Comparison of ENCODE assay signal across 8 mouse cellular contexts in genomic region chr7:19271238-19272172, GRCm38 (mm10). TPM values are rescaled to one million over a fixed set of nuclear protein-coding genes. Genes with fewer than 3 reads are reported as not detected.
DNase-seq lines count a peak whose midpoint lies in the region; ATAC-seq and TF ChIP-seq lines count a peak whose summit lies in the region.

Vasp (minus strand) TSS chr7:19271817.

- peak within 1 kb of the TSS; percentile 75 to 95 (median 94) for H3K4me3 ChIP-seq in CH12.LX (replicated peaks in 1 of 3; ENCODE audit: low read depth in 2 of 3, low read length in 2 of 3, poor library complexity in 1 of 3)
- H3K4me3 ChIP-seq in forebrain, embryonic 10.5 days = peak within 1 kb of the TSS; percentile 99
- peak within 1 kb of the TSS; percentile 90 to 99 for H3K4me3 ChIP-seq in heart, embryonic 14.5 days (ENCODE audit: control insufficient read depth in 1 of 2, insufficient read depth in 1 of 2, low read depth in 1 of 2, low read length in 2 of 2)
- peak within 1 kb of the TSS; percentile 95 for H3K4me3 ChIP-seq in liver, embryonic 13.5 days (replicated peaks)
- peak within 1 kb of the TSS; percentile 100 for H3K4me3 ChIP-seq in stomach, embryonic 15.5 days (replicated peaks)

- H3K9me3 ChIP-seq in CH12.LX (replicated peaks; ENCODE audit: low read length) = peaks cover 2% of the 10 kb centered on the region
- H3K9me3 ChIP-seq in forebrain, embryonic 10.5 days = no peaks in the 10 kb centered on the region
- no peaks in the 10 kb centered on the region for H3K9me3 ChIP-seq in heart, embryonic 14.5 days (ENCODE audit: control insufficient read depth, low read length)
- H3K9me3 ChIP-seq in liver, embryonic 13.5 days (replicated peaks) = no peaks in the 10 kb centered on the region
- H3K9me3 ChIP-seq in stomach, embryonic 15.5 days = no peaks in the 10 kb centered on the region

- H3K4me2 ChIP-seq in CH12.LX (ENCODE audit: insufficient read depth, low read depth, poor library complexity, severe bottlenecking) = peak within 1 kb of the TSS; percentile 69
- H3K4me2 ChIP-seq in heart, embryonic 14.5 days (ENCODE audit: low read length) = peak within 1 kb of the TSS; percentile 91
- H3K4me2 ChIP-seq in liver, embryonic 13.5 days = peak within 1 kb of the TSS; percentile 100
- H3K4me2 ChIP-seq in stomach, embryonic 15.5 days = peak within 1 kb of the TSS; percentile 93

- peak; percentile 60 for ATAC-seq in heart, embryonic 14.5 days (ENCODE audit: insufficient number of reproducible peaks, insufficient read depth, low FRiP score, low read depth)
- peak; percentile 78 for ATAC-seq in liver, embryonic 13.5 days (ENCODE audit: low read depth)
- peak; percentile 75 for ATAC-seq in stomach, embryonic 15.5 days (ENCODE audit: insufficient read depth, low FRiP score, low read depth)

- no peaks in the 10 kb centered on the region for H3K27me3 ChIP-seq in CH12.LX (replicated peaks)
- no peaks in the 10 kb centered on the region for H3K27me3 ChIP-seq in forebrain, embryonic 10.5 days (ENCODE audit: poor library complexity, severe bottlenecking)
- H3K27me3 ChIP-seq in heart, embryonic 14.5 days (ENCODE audit: control insufficient read depth, insufficient read depth, low read length) = no peaks in the 10 kb centered on the region
- H3K27me3 ChIP-seq in liver, embryonic 13.5 days = peaks cover under 1% of the 10 kb centered on the region; the same call in 1 of the 2 replicates
- no peaks in the 10 kb centered on the region for H3K27me3 ChIP-seq in stomach, embryonic 15.5 days (replicated peaks)

- no peak for TF ChIP-seq RAD21 in CH12.LX (IDR thresholded peaks at IDR 0.05; ENCODE audit: low read depth, low read length)

- in situ Hi-C loops in CH12.LX (cut with MboI; ENCODE audit: low pct_ligation_motif_present, low pct_unique_long_range_greater_than_20kb, low sequenced_read_pairs) = loop anchor here (5.0 kb wide), 1 partner anchor 39 kb away; no protein-coding TSS in a partner anchor

- TF ChIP-seq POLR2A in CH12.LX (IDR thresholded peaks at IDR 0.05; ENCODE audit: low read depth, low read length) = peak; percentile 84

- peaks cover 7 to 9% of the 10 kb centered on the region in 2 experiments for H3K36me3 ChIP-seq in CH12.LX (replicated peaks in 1 of 2; ENCODE audit: control insufficient read depth in 1 of 2, insufficient read depth in 1 of 2, low read length in 1 of 2)
- peaks cover 18% of the 10 kb centered on the region for H3K36me3 ChIP-seq in forebrain, embryonic 10.5 days (replicated peaks)
- peaks cover 14% of the 10 kb centered on the region for H3K36me3 ChIP-seq in heart, embryonic 14.5 days (ENCODE audit: control insufficient read depth, insufficient read depth, low read length)
- H3K36me3 ChIP-seq in liver, embryonic 13.5 days = peaks cover 7% of the 10 kb centered on the region
- H3K36me3 ChIP-seq in stomach, embryonic 15.5 days = no peaks in the 10 kb centered on the region

- TF ChIP-seq CTCF in CH12.LX (conservative IDR thresholded peaks at IDR 0.05 in 1 of 2, IDR thresholded peaks at IDR 0.05 in 1 of 2; ENCODE audit: low read depth in 2 of 2, low read length in 2 of 2) = no peak

- no peak; the same call in 1 of the 2 replicates for TF ChIP-seq EP300 in CH12.LX (IDR thresholded peaks at IDR 0.05; ENCODE audit: low read length)

- dilution Hi-C loops in CH12.LX (cut with MboI; ENCODE audit: extremely low pct_ligation_motif_present, extremely low pct_unique_long_range_greater_than_20kb, low sequenced_read_pairs) = no loop called here

- H3K9ac ChIP-seq in CH12.LX (ENCODE audit: insufficient read depth, low read depth) = peak within 1 kb of the TSS; percentile 91
- peak within 1 kb of the TSS; percentile 92 for H3K9ac ChIP-seq in heart, embryonic 14.5 days (ENCODE audit: low read length)
- peak within 1 kb of the TSS; percentile 94 for H3K9ac ChIP-seq in liver, embryonic 13.5 days
- H3K9ac ChIP-seq in stomach, embryonic 15.5 days = peak within 1 kb of the TSS; percentile 97

- H3K4me1 ChIP-seq in CH12.LX (ENCODE audit: control insufficient read depth in 1 of 2, insufficient read depth in 2 of 2) = peaks cover 11 to 39% of the 10 kb centered on the region in 2 experiments
- peaks cover 43% of the 10 kb centered on the region for H3K4me1 ChIP-seq in forebrain, embryonic 10.5 days
- peaks cover 14 to 28% of the 10 kb centered on the region in 2 experiments for H3K4me1 ChIP-seq in heart, embryonic 14.5 days (ENCODE audit: control insufficient read depth in 2 of 2, insufficient read depth in 2 of 2, low read length in 2 of 2)
- H3K4me1 ChIP-seq in liver, embryonic 13.5 days (replicated peaks) = peaks cover 62% of the 10 kb centered on the region
- H3K4me1 ChIP-seq in stomach, embryonic 15.5 days = peaks cover 22% of the 10 kb centered on the region

- peaks cover 40% of the 10 kb centered on the region for H3K79me2 ChIP-seq in CH12.LX (replicated peaks; ENCODE audit: control insufficient read depth, extremely low read depth, insufficient read depth, poor library complexity, severe bottlenecking)

- under 1% methylated on average over 62 of the region's 62 CpGs for WGBS in forebrain, embryonic 10.5 days
- WGBS in heart, embryonic 14.5 days = under 1% methylated on average over 61 of the region's 62 CpGs
- WGBS in liver, embryonic 13.5 days (ENCODE audit: insufficient replicate concordance) = under 1% methylated on average over 62 of the region's 62 CpGs
- under 1% methylated on average over 57 of the region's 62 CpGs for WGBS in stomach, embryonic 15.5 days

- H3K27ac ChIP-seq in CH12.LX (ENCODE audit: insufficient read depth, low read depth) = peak within 1 kb of the TSS; percentile 75
- H3K27ac ChIP-seq in forebrain, embryonic 10.5 days = peak within 1 kb of the TSS; percentile 94
- H3K27ac ChIP-seq in heart, embryonic 14.5 days (replicated peaks in 1 of 2; ENCODE audit: control insufficient read depth in 1 of 2, insufficient read depth in 1 of 2, low read depth in 2 of 2, low read length in 2 of 2) = peak within 1 kb of the TSS; percentile 95 to 96
- H3K27ac ChIP-seq in liver, embryonic 13.5 days = peak within 1 kb of the TSS; percentile 98
- H3K27ac ChIP-seq in stomach, embryonic 15.5 days = peak within 1 kb of the TSS; percentile 99

- DNase-seq in CH12.LX (ENCODE audit: extremely low read depth) = peak; percentile 90
- peak; percentile 86 for DNase-seq in c-Kit-positive CD71-negative TER-119-negative erythroid progenitor cells, embryonic 14.5 days (ENCODE audit: low read depth)
- DNase-seq in forebrain, embryonic 10.5 days (ENCODE audit: extremely low spot score, low spot score) = peak; percentile 83
- DNase-seq in kidney, postnatal 14 days = peak; percentile 91
- DNase-seq in liver, embryonic 13.5 days = peak; percentile 81
- peak; percentile 71 to 81 for DNase-seq in natural killer cell, adult 2 months (ENCODE audit: low spot score in 2 of 2)

TF ChIP-seq in CH12.LX, 34 proteins besides CTCF, POLR2A, EP300 and RAD21 (continues in another document):
- TF ChIP-seq SMC3 (IDR thresholded peaks at IDR 0.05; ENCODE audit: low read depth, low read length) = no peak
- TF ChIP-seq MAFK (IDR thresholded peaks at IDR 0.05; ENCODE audit: insufficient replicate concordance, low read length) = 0 out of 2 replicates have a peak, but pooled peaks have one; percentile 4
- peak; percentile 60 for TF ChIP-seq MEF2A (IDR thresholded peaks at IDR 0.05; ENCODE audit: borderline replicate concordance, low read depth, low read length)
- 0 out of 2 replicates have a peak, but pooled peaks have one; percentile 7 for TF ChIP-seq ETS1 (conservative IDR thresholded peaks at IDR 0.05; ENCODE audit: low read depth, low read length)
- TF ChIP-seq UBTF (IDR thresholded peaks at IDR 0.05; ENCODE audit: low read depth, low read length) = no peak
- peak; percentile 80 for TF ChIP-seq HCFC1 (IDR thresholded peaks at IDR 0.05; ENCODE audit: low read depth, low read length)
- no peak for TF ChIP-seq ZC3H11A (IDR thresholded peaks at IDR 0.05; ENCODE audit: low read depth, low read length)
- TF ChIP-seq ZNF384 (IDR thresholded peaks at IDR 0.05; ENCODE audit: low read depth, low read length) = no peak
- TF ChIP-seq USF1 (IDR thresholded peaks at IDR 0.05; ENCODE audit: low read depth, low read length) = no peak
- peak; percentile 26; the same call in 1 of the 2 replicates for TF ChIP-seq MXI1 (IDR thresholded peaks at IDR 0.05; ENCODE audit: low read depth, low read length)
- no peak for TF ChIP-seq POLR2AphosphoS2 (IDR thresholded peaks at IDR 0.05; ENCODE audit: low read depth, low read length)
- no peak for TF ChIP-seq E2F4 (IDR thresholded peaks at IDR 0.05; ENCODE audit: insufficient replicate concordance, low read depth, low read length)
- TF ChIP-seq ZMIZ1 (IDR thresholded peaks at IDR 0.05; ENCODE audit: low read depth, low read length) = peak; percentile 69
- TF ChIP-seq KAT2A (IDR thresholded peaks at IDR 0.05; ENCODE audit: insufficient replicate concordance, low read length) = 0 out of 2 replicates have a peak, but pooled peaks have one; percentile 51
- TF ChIP-seq MYC (IDR thresholded peaks at IDR 0.05; ENCODE audit: low read depth, low read length) = 0 out of 2 replicates have a peak, but pooled peaks have one; percentile 50
- TF ChIP-seq JUN (IDR thresholded peaks at IDR 0.05; ENCODE audit: insufficient read depth, low read depth, low read length) = no peak
- 0 out of 2 replicates have a peak, but pooled peaks have one; percentile 50 for TF ChIP-seq CHD1 (IDR thresholded peaks at IDR 0.05; ENCODE audit: low read depth, low read length)
- no peak for TF ChIP-seq USF2 (conservative IDR thresholded peaks at IDR 0.05; ENCODE audit: low read depth, low read length)
- TF ChIP-seq NELFE (IDR thresholded peaks at IDR 0.05; ENCODE audit: low read depth, low read length) = peak; percentile 84
- peak; percentile 33; the same call in 1 of the 2 replicates for TF ChIP-seq CHD2 (IDR thresholded peaks at IDR 0.05; ENCODE audit: low read length)
- TF ChIP-seq MAZ (IDR thresholded peaks at IDR 0.05; ENCODE audit: low read depth, low read length) = no peak; the same call in 1 of the 2 replicates
- peak; percentile 87 for TF ChIP-seq ELF1 (IDR thresholded peaks at IDR 0.05; ENCODE audit: low read depth, low read length)
- no peak for TF ChIP-seq PAX5 (IDR thresholded peaks at IDR 0.05; ENCODE audit: low read length)
- no peak for TF ChIP-seq JUND (conservative IDR thresholded peaks at IDR 0.05; ENCODE audit: low read depth, low read length)
- peak; percentile 90 for TF ChIP-seq SIN3A (IDR thresholded peaks at IDR 0.05; ENCODE audit: low read length)

RNA-seq across cellular contexts. Expression of gene Vasp, which starts in this region (rescaled TPM):
- 109 and 114 TPM in 2 replicates for total RNA-seq in CH12.LX (2012; rRNA removed)
- 122 and 125 TPM in 2 replicates for total RNA-seq in CH12.LX (2014; rRNA removed)
- polyA plus RNA-seq in CH12.LX (2012; ENCODE audit: insufficient read length, low read depth) = 191 and 240 TPM in 2 replicates
- polyA plus RNA-seq in forebrain, embryonic 10.5 days (2016; fragmentation: Nextera tagmentation; extraction: Ambion mirVana) = 47.4 and 56.9 TPM in 2 replicates
- polyA plus RNA-seq in heart, embryonic 14.5 days (2014; fragmentation: Nextera tagmentation; extraction: Ambion mirVana) = 66.1 and 68.9 TPM in 2 replicates
- polyA plus RNA-seq in liver, embryonic 13.5 days (2015; fragmentation: Nextera tagmentation; extraction: Ambion mirVana) = 45.6 and 46.7 TPM in 2 replicates
- 106 and 111 TPM in 2 replicates for polyA plus RNA-seq in stomach, embryonic 15.5 days (2015; fragmentation: Nextera tagmentation; extraction: Ambion mirVana)

Comparison
In these comparisons a context has a peak if more than half of its experiments do, and no peak if none do; other contexts are left out.
1. Peak in every context shown above with its lines: DNase-seq, ATAC-seq, H3K4me3 ChIP-seq and H3K27ac ChIP-seq.